Mouse (Mus musculus) myocyte (in vitro differentiated cells): Measurements from ENCODE around the gene Sh3kbp1.

Experiments used
- CEBPB ChIP-seq: IDR thresholded peaks from 2 replicates; pipeline ENCODE4 v1.6.1; 2011; ENCODE audit warnings: mild to moderate bottlenecking, moderate library complexity; ENCODE audit not compliant: poor library complexity, insufficient read depth, severe bottlenecking
- E2F4 ChIP-seq: IDR thresholded peaks from one replicate; pipeline ENCODE4 v1.6.1; 2011; ENCODE audit warnings: mild to moderate bottlenecking, control low read depth, moderate library complexity; ENCODE audit not compliant: insufficient read depth
- POLR2A ChIP-seq: IDR thresholded peaks from one replicate; pipeline ENCODE4 v1.6.1; 2011; ENCODE audit warnings: low read depth, mild to moderate bottlenecking, control low read depth, moderate library complexity; ENCODE audit not compliant: insufficient read length

DNA sequence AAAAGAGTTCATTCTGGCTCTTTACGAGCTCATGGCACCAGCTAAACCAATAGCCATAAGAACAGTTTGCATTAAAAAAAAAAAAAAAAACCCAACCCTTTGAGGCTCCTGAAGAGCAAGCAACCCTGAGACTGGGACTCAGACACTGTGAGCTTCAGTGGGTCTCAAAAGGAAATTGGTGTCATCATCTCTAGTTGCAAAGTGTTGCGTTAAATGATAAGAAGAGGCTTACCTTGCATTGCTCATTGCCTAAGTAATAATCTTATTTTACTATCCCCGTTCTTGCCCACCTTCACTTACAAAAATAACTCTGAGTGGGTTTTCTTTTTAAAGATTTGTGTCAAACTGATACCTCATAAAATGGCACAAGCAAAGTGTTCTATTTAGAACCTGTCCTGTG lies 21.5 kb downstream of the Sh3kbp1 start:
- TF ChIP-seq POLR2A: no peak
- no peak for TF ChIP-seq CEBPB
- no peak for TF ChIP-seq E2F4
